Mouse (Mus musculus): Measurements from ENCODE around the gene Taldo1. TPM values are rescaled to one million over a fixed set of nuclear protein-coding genes. Genes with fewer than 3 reads are reported as not detected.

The Taldo1 gene
- total and polyA plus RNA-seq, 2 experiments from 2014 or later, result 156 to 252 TPM

GRCm38 (mm10) chr7:141429840-141430584, 38.0 kb downstream of the Taldo1 start:
- ATAC-seq (no peak), DNase-seq (ENCODE audit: low spot score) (no peak)
- H3K9me3 ChIP-seq (ENCODE audit: low read length), result no peaks in the 10 kb centered on the region
- TF ChIP-seq CTCF (IDR thresholded peaks at IDR 0.05; ENCODE audit: low read depth), result no peak
- H3K27ac ChIP-seq, result peak overlapping the region; percentile 88
- H3K36me3 ChIP-seq (ENCODE audit: insufficient read depth, low read length), result peaks cover 16% of the 10 kb centered on the region; the same call in 1 of the 2 replicates
- peaks cover 15% of the 10 kb centered on the region; the same call in 1 of the 2 replicates for H3K4me1 ChIP-seq (ENCODE audit: insufficient read depth, low read length)
- no peak overlapping the region; the same call in 1 of the 2 replicates for H3K4me3 ChIP-seq (ENCODE audit: low read length)
- WGBS, result 57% methylated on average over 9 of the region's 9 CpGs
- H3K9ac ChIP-seq (replicated peaks; ENCODE audit: low read length), result no peak overlapping the region
- H3K27me3 ChIP-seq (ENCODE audit: insufficient read depth, low read length), result no peaks in the 10 kb centered on the region
- H3K4me2 ChIP-seq (ENCODE audit: low read depth, low read length), result peak overlapping the region; percentile 66

- ATAC-seq (no peak), DNase-seq (ENCODE audit: low spot score) (no peak)
- Histone ChIP-seq H3K4me1 (ENCODE audit: insufficient read depth, low read length) (peaks cover 20% of the 10 kb centered on the region), H3K36me3 (ENCODE audit: insufficient read depth, low read length) (peaks cover 16% of the 10 kb centered on the region; the same call in 1 of the 2 replicates), H3K4me2 (ENCODE audit: low read depth, low read length) (no peak overlapping the region), H3K9ac (replicated peaks; ENCODE audit: low read length) (no peak overlapping the region), H3K27ac (no peak overlapping the region), H3K9me3 (ENCODE audit: low read length) (no peaks in the 10 kb centered on the region), H3K27me3 (ENCODE audit: insufficient read depth, low read length) (no peaks in the 10 kb centered on the region), H3K4me3 (ENCODE audit: low read length) (no peak overlapping the region)
- TF ChIP-seq CTCF (IDR thresholded peaks at IDR 0.05; ENCODE audit: low read depth), result no peak
- WGBS, result 98% methylated on average over 9 of the region's 9 CpGs
Observed at GRCm38 (mm10) chr7:141430585-141431240, 38.7 kb downstream of the Taldo1 start.

GRCm38 (mm10) chr7:141431434-141432185, 39.6 kb downstream of the Taldo1 start:
- DNase-seq (ENCODE audit: low spot score), result no peak
- Histone ChIP-seq H3K4me3 (ENCODE audit: low read length) (no peak overlapping the region), H3K9ac (replicated peaks; ENCODE audit: low read length) (no peak overlapping the region), H3K4me2 (ENCODE audit: low read depth, low read length) (no peak overlapping the region), H3K27me3 (ENCODE audit: insufficient read depth, low read length) (no peaks in the 10 kb centered on the region), H3K9me3 (ENCODE audit: low read length) (no peaks in the 10 kb centered on the region), H3K4me1 (ENCODE audit: insufficient read depth, low read length) (peaks cover 25% of the 10 kb centered on the region), H3K36me3 (ENCODE audit: insufficient read depth, low read length) (peaks cover 16% of the 10 kb centered on the region; the same call in 1 of the 2 replicates), H3K27ac (no peak overlapping the region)
- 89% methylated on average over 19 of the region's 19 CpGs for WGBS
- TF ChIP-seq CTCF (IDR thresholded peaks at IDR 0.05; ENCODE audit: low read depth), result no peak
- ATAC-seq, result no peak

GRCm38 (mm10) chr7:141432186-141432611, 40.2 kb downstream of the Taldo1 start:
- Histone ChIP-seq H3K27ac (peak overlapping the region; percentile 52; the same call in 1 of the 2 replicates), H3K36me3 (ENCODE audit: insufficient read depth, low read length) (peaks cover 16% of the 10 kb centered on the region; the same call in 1 of the 2 replicates), H3K9me3 (ENCODE audit: low read length) (no peaks in the 10 kb centered on the region), H3K27me3 (ENCODE audit: insufficient read depth, low read length) (no peaks in the 10 kb centered on the region), H3K9ac (replicated peaks; ENCODE audit: low read length) (no peak overlapping the region), H3K4me1 (ENCODE audit: insufficient read depth, low read length) (peaks cover 27% of the 10 kb centered on the region), H3K4me2 (ENCODE audit: low read depth, low read length) (no peak overlapping the region), H3K4me3 (ENCODE audit: low read length) (no peak overlapping the region)
- DNase-seq (ENCODE audit: low spot score) (no peak), ATAC-seq (no peak)
- TF ChIP-seq CTCF (IDR thresholded peaks at IDR 0.05; ENCODE audit: low read depth), result no peak
- WGBS, result 71% methylated on average over 8 of the region's 8 CpGs

GRCm38 (mm10) chr7:141432741-141433516, 40.9 kb downstream of the Taldo1 start:
- no peaks in the 10 kb centered on the region for H3K27me3 ChIP-seq (ENCODE audit: insufficient read depth, low read length)
- H3K36me3 ChIP-seq (ENCODE audit: insufficient read depth, low read length), result peaks cover 16% of the 10 kb centered on the region; the same call in 1 of the 2 replicates
- TF ChIP-seq CTCF (IDR thresholded peaks at IDR 0.05; ENCODE audit: low read depth), result no peak
- 72% methylated on average over 6 of the region's 6 CpGs for WGBS
- ATAC-seq (no peak), DNase-seq (ENCODE audit: low spot score) (no peak)
- peak overlapping the region; percentile 90 for H3K4me2 ChIP-seq (ENCODE audit: low read depth, low read length)
- no peak overlapping the region for H3K4me3 ChIP-seq (ENCODE audit: low read length)
- peak overlapping the region; percentile 52 for H3K27ac ChIP-seq
- no peaks in the 10 kb centered on the region for H3K9me3 ChIP-seq (ENCODE audit: low read length)
- H3K9ac ChIP-seq (replicated peaks; ENCODE audit: low read length), result peak overlapping the region; percentile 56; the same call in 1 of the 2 replicates
- peaks cover 27% of the 10 kb centered on the region for H3K4me1 ChIP-seq (ENCODE audit: insufficient read depth, low read length)

All from hindbrain, postnatal 0 days (tissue).